Mouse (Mus musculus): ENCODE data around the gene Mapt.
"Not testable (repeated sequence)": the region's sequence is repeated elsewhere in the genome, so short reads cannot be mapped to it uniquely, and the experiment has no call there.

Mapt gene

GRCm38 (mm10) chr11:104233574-104234206, 2.5 kb downstream of the Mapt start:
- DNase-seq, result no peak

- DNase-seq, result no peak
Measured at GRCm38 (mm10) chr11:104234680-104235079, 3.5 kb downstream of the Mapt start.

- DNase-seq, result no peak
Measured at GRCm38 (mm10) chr11:104235881-104236280, 4.7 kb downstream of the Mapt start.

GRCm38 (mm10) chr11:104237226-104237625, 6.0 kb downstream of the Mapt start:
- no peak for DNase-seq

GRCm38 (mm10) chr11:104237958-104238747, 7.0 kb downstream of the Mapt start:
- no peak for DNase-seq

GRCm38 (mm10) chr11:104245478-104245877, 14.3 kb downstream of the Mapt start:
- DNase-seq, result not testable (repeated sequence)

GRCm38 (mm10) chr11:104246171-104246694, 15.0 kb downstream of the Mapt start:
- DNase-seq, result no peak

- no peak for DNase-seq
Measured at GRCm38 (mm10) chr11:104247141-104247717, 16.0 kb downstream of the Mapt start.

- DNase-seq, result no peak
Measured at GRCm38 (mm10) chr11:104249420-104249819, 18.2 kb downstream of the Mapt start.

GRCm38 (mm10) chr11:104251121-104251520, 19.9 kb downstream of the Mapt start:
- no peak for DNase-seq

GRCm38 (mm10) chr11:104252094-104252493, 20.9 kb downstream of the Mapt start:
- no peak for DNase-seq

- no peak for DNase-seq
Measured at GRCm38 (mm10) chr11:104254408-104255039, 23.3 kb downstream of the Mapt start.

- no peak for DNase-seq
Measured at GRCm38 (mm10) chr11:104256179-104256578, 25.0 kb downstream of the Mapt start.

GRCm38 (mm10) chr11:104258991-104259390, 27.8 kb downstream of the Mapt start:
- DNase-seq, result no peak

GRCm38 (mm10) chr11:104264683-104265082, 33.5 kb downstream of the Mapt start:
- DNase-seq, result no peak

- no peak for DNase-seq
Measured at GRCm38 (mm10) chr11:104265669-104266068, 34.5 kb downstream of the Mapt start.

GRCm38 (mm10) chr11:104267380-104267779, 36.2 kb downstream of the Mapt start:
- DNase-seq, result no peak

- DNase-seq, result no peak
Measured at GRCm38 (mm10) chr11:104269385-104269822, 38.2 kb downstream of the Mapt start.

- no peak for DNase-seq
Measured at GRCm38 (mm10) chr11:104270452-104270851, 39.3 kb downstream of the Mapt start.

- no peak for DNase-seq
Measured at GRCm38 (mm10) chr11:104270876-104271275, 39.7 kb downstream of the Mapt start.

GRCm38 (mm10) chr11:104271876-104272275, 40.7 kb downstream of the Mapt start:
- DNase-seq, result no peak

GRCm38 (mm10) chr11:104272352-104272751, 41.2 kb downstream of the Mapt start:
- DNase-seq, result no peak

- no peak for DNase-seq
Measured at GRCm38 (mm10) chr11:104275765-104276164, 44.6 kb downstream of the Mapt start.

Data from thymus, postnatal 36 days (tissue).